Mouse (Mus musculus) forebrain, embryonic 12.5 days (tissue): Measurements from ENCODE around the gene Nprl3. TPM values are rescaled to one million over a fixed set of nuclear protein-coding genes. Genes with fewer than 3 reads are reported as not detected.

Experiments
- ATAC-seq: fragments of 200-750 bp; cut with Nextera tagmentation; 2 replicates; pipeline ENCODE4 v1.8.0; 2017; ENCODE audit warnings: moderate TSS enrichment; ENCODE audit not compliant: low FRiP score
- H3K27ac ChIP-seq: fragments of 300-500 bp; sonication (generic); 2 replicates; pipeline ENCODE4 v1.5.1; 2016; ENCODE audit warnings: mild to moderate bottlenecking
- H3K27me3 ChIP-seq: fragments of 300-500 bp; sonication (generic); 2 replicates; pipeline ENCODE4 v1.6.1; 2016; ENCODE audit warnings: mild to moderate bottlenecking
- H3K36me3 ChIP-seq: fragments of 300-500 bp; sonication (generic); replicated peaks from 2 replicates; pipeline ENCODE4 v1.6.1; 2016; ENCODE audit warnings: mild to moderate bottlenecking
- H3K4me1 ChIP-seq: fragments of 300-500 bp; sonication (generic); 2 replicates; pipeline ENCODE4 v1.6.1; 2016
- H3K4me2 ChIP-seq: fragments of 300-500 bp; sonication (generic); 2 replicates; pipeline ENCODE4 v1.6.1; 2016; ENCODE audit warnings: mild to moderate bottlenecking, moderate library complexity
- H3K4me3 ChIP-seq: fragments of 300-500 bp; sonication (generic); replicated peaks from 2 replicates; pipeline ENCODE4 v1.5.1; 2016; ENCODE audit warnings: mild to moderate bottlenecking
- H3K9ac ChIP-seq: fragments of 300-500 bp; sonication (generic); 2 replicates; pipeline ENCODE4 v1.6.1; 2016; ENCODE audit warnings: mild to moderate bottlenecking
- H3K9me3 ChIP-seq: fragments of 300-500 bp; sonication (generic); 2 replicates; pipeline ENCODE4 v1.6.1; 2016
- WGBS: fragments of 180-500 bp; shearing (Covaris S2); methylation state at CpG from one replicate; pipeline ENCODE4 v1.1.7; 2016; 5-methylcytosine and 5-hydroxymethylcytosine counted together
- polyA plus RNA-seq: library from polyadenylated mRNA; unstranded; fragments of >200 nt; fragmentation: Nextera tagmentation; extraction: Ambion mirVana; gene quantifications from 2 replicates; pipeline ENCODE4 v1.2.1, GENCODE M21; 2016

The Nprl3 gene
- polyA plus RNA-seq, 1 experiment from 2014 or later: 50.9 TPM

GRCm38 (mm10) chr11:32238093-32238860, 29.2 kb downstream of the Nprl3 start:
- Histone ChIP-seq H3K36me3 (peaks cover 63% of the 10 kb centered on the region), H3K27ac (no peak overlapping the region), H3K9me3 (no peaks in the 10 kb centered on the region), H3K27me3 (no peaks in the 10 kb centered on the region), H3K4me1 (peaks cover 7% of the 10 kb centered on the region; the same call in 1 of the 2 replicates), H3K9ac (no peak overlapping the region), H3K4me2 (no peak overlapping the region), H3K4me3 (no peak overlapping the region)
- ATAC-seq: peak; percentile 59; the same call in 1 of the 2 replicates
- WGBS: 71% methylated on average over 5 of the region's 5 CpGs

- peaks cover 7% of the 10 kb centered on the region; the same call in 1 of the 2 replicates for H3K4me1 ChIP-seq
- ATAC-seq: no peak
- H3K36me3 ChIP-seq: peaks cover 69% of the 10 kb centered on the region
- WGBS: 91% methylated on average over 3 of the region's 3 CpGs
- no peak overlapping the region for H3K4me2 ChIP-seq
- H3K9me3 ChIP-seq: no peaks in the 10 kb centered on the region
- no peak overlapping the region for H3K9ac ChIP-seq
- H3K27me3 ChIP-seq: no peaks in the 10 kb centered on the region
- H3K4me3 ChIP-seq: no peak overlapping the region
- no peak overlapping the region for H3K27ac ChIP-seq
Measured at GRCm38 (mm10) chr11:32237411-32237795, 30.1 kb downstream of the Nprl3 start.

- H3K36me3 ChIP-seq: peaks cover 70% of the 10 kb centered on the region
- H3K9me3 ChIP-seq: no peaks in the 10 kb centered on the region
- no peak overlapping the region for H3K4me2 ChIP-seq
- H3K27ac ChIP-seq: no peak overlapping the region
- H3K4me3 ChIP-seq: no peak overlapping the region
- H3K27me3 ChIP-seq: no peaks in the 10 kb centered on the region
- H3K9ac ChIP-seq: no peak overlapping the region
- H3K4me1 ChIP-seq: peaks cover 7% of the 10 kb centered on the region; the same call in 1 of the 2 replicates
- WGBS: 61% methylated on average over 9 of the region's 9 CpGs
- ATAC-seq: no peak
Measured at GRCm38 (mm10) chr11:32236712-32237410, 30.6 kb downstream of the Nprl3 start.

- Histone ChIP-seq H3K4me1 (peaks cover 7% of the 10 kb centered on the region; the same call in 1 of the 2 replicates), H3K9me3 (no peaks in the 10 kb centered on the region), H3K36me3 (peaks cover 70% of the 10 kb centered on the region), H3K27ac (0 out of 2 replicates have a peak overlapping the region, but pooled peaks have one; percentile 46), H3K9ac (no peak overlapping the region), H3K4me3 (no peak overlapping the region), H3K4me2 (no peak overlapping the region), H3K27me3 (no peaks in the 10 kb centered on the region)
- no peak for ATAC-seq
- 80% methylated on average over 2 of the region's 2 CpGs for WGBS
Measured at GRCm38 (mm10) chr11:32236132-32236531, 31.4 kb downstream of the Nprl3 start.

- no peak for ATAC-seq
- Histone ChIP-seq H3K4me2 (no peak overlapping the region), H3K27ac (0 out of 2 replicates have a peak overlapping the region, but pooled peaks have one; percentile 26), H3K36me3 (peaks cover 70% of the 10 kb centered on the region), H3K4me3 (no peak overlapping the region), H3K27me3 (no peaks in the 10 kb centered on the region), H3K9ac (no peak overlapping the region), H3K9me3 (no peaks in the 10 kb centered on the region), H3K4me1 (peaks cover 7% of the 10 kb centered on the region; the same call in 1 of the 2 replicates)
- 64% methylated on average over 3 of the region's 3 CpGs for WGBS
Measured at GRCm38 (mm10) chr11:32235646-32236045, 31.9 kb downstream of the Nprl3 start.

GRCm38 (mm10) chr11:32234816-32235485, 32.6 kb downstream of the Nprl3 start:
- peaks cover 7% of the 10 kb centered on the region; the same call in 1 of the 2 replicates for H3K4me1 ChIP-seq
- H3K36me3 ChIP-seq: peaks cover 68% of the 10 kb centered on the region
- no peak overlapping the region for H3K9ac ChIP-seq
- H3K9me3 ChIP-seq: no peaks in the 10 kb centered on the region
- WGBS: 88% methylated on average over 6 of the region's 6 CpGs
- no peak overlapping the region for H3K4me2 ChIP-seq
- H3K4me3 ChIP-seq: no peak overlapping the region
- no peak for ATAC-seq
- H3K27me3 ChIP-seq: no peaks in the 10 kb centered on the region
- H3K27ac ChIP-seq: no peak overlapping the region

- 92% methylated on average over 3 of the region's 3 CpGs for WGBS
- H3K27me3 ChIP-seq: no peaks in the 10 kb centered on the region
- H3K4me1 ChIP-seq: peaks cover 7% of the 10 kb centered on the region; the same call in 1 of the 2 replicates
- H3K4me2 ChIP-seq: no peak overlapping the region
- no peaks in the 10 kb centered on the region for H3K9me3 ChIP-seq
- no peak overlapping the region for H3K9ac ChIP-seq
- H3K36me3 ChIP-seq: peaks cover 67% of the 10 kb centered on the region
- no peak overlapping the region for H3K27ac ChIP-seq
- no peak overlapping the region for H3K4me3 ChIP-seq
- no peak for ATAC-seq
Measured at GRCm38 (mm10) chr11:32233895-32234294, 33.6 kb downstream of the Nprl3 start.

GRCm38 (mm10) chr11:32232848-32233247, 34.7 kb downstream of the Nprl3 start:
- H3K36me3 ChIP-seq: peaks cover 66% of the 10 kb centered on the region
- no peaks in the 10 kb centered on the region for H3K27me3 ChIP-seq
- H3K4me3 ChIP-seq: no peak overlapping the region
- no peak overlapping the region for H3K9ac ChIP-seq
- H3K9me3 ChIP-seq: no peaks in the 10 kb centered on the region
- no peak overlapping the region for H3K4me2 ChIP-seq
- peaks cover 7% of the 10 kb centered on the region; the same call in 1 of the 2 replicates for H3K4me1 ChIP-seq
- WGBS: 90% methylated on average over 10 of the region's 10 CpGs
- 0 out of 2 replicates have a peak overlapping the region, but pooled peaks have one; percentile 8 for H3K27ac ChIP-seq
- no peak for ATAC-seq

- ATAC-seq: no peak
- 89% methylated on average over 2 of the region's 2 CpGs for WGBS
- peaks cover 58% of the 10 kb centered on the region for H3K36me3 ChIP-seq
Measured at GRCm38 (mm10) chr11:32231125-32231524, 36.4 kb downstream of the Nprl3 start.

GRCm38 (mm10) chr11:32230220-32230619, 37.3 kb downstream of the Nprl3 start:
- Histone ChIP-seq H3K9me3 (no peaks in the 10 kb centered on the region), H3K27ac (no peak overlapping the region), H3K9ac (no peak overlapping the region), H3K4me3 (no peak overlapping the region), H3K36me3 (peaks cover 57% of the 10 kb centered on the region), H3K27me3 (0 out of 2 replicates have a peak, but pooled peaks cover 2% of the 10 kb centered on the region), H3K4me2 (no peak overlapping the region), H3K4me1 (peaks cover 12% of the 10 kb centered on the region)
- WGBS: 89% methylated on average over 4 of the region's 4 CpGs
- no peak for ATAC-seq

More at GRCm38 (mm10) chr11:32231125-32231524, 36.4 kb downstream of the Nprl3 start:
- Histone ChIP-seq H3K27ac (no peak overlapping the region), H3K4me3 (no peak overlapping the region), H3K27me3 (no peaks in the 10 kb centered on the region), H3K4me1 (peaks cover 15% of the 10 kb centered on the region), H3K9me3 (no peaks in the 10 kb centered on the region), H3K9ac (no peak overlapping the region), H3K4me2 (no peak overlapping the region)

GRCm38 (mm10) chr11:32228292-32228845, 39.1 kb downstream of the Nprl3 start:
- Histone ChIP-seq H3K27ac (no peak overlapping the region), H3K4me2 (no peak overlapping the region), H3K36me3 (peaks cover 41% of the 10 kb centered on the region), H3K9me3 (no peaks in the 10 kb centered on the region), H3K4me3 (no peak overlapping the region), H3K27me3 (peaks cover 20% of the 10 kb centered on the region), H3K9ac (no peak overlapping the region), H3K4me1 (peaks cover 12% of the 10 kb centered on the region)
- ATAC-seq: no peak
- 91% methylated on average over 3 of the region's 3 CpGs for WGBS

GRCm38 (mm10) chr11:32227555-32227954, 40.0 kb downstream of the Nprl3 start:
- H3K27ac ChIP-seq: no peak overlapping the region
- H3K4me3 ChIP-seq: no peak overlapping the region
- no peak for ATAC-seq
- H3K4me1 ChIP-seq: peaks cover 17% of the 10 kb centered on the region
- peaks cover 28% of the 10 kb centered on the region for H3K27me3 ChIP-seq
- 91% methylated on average over 9 of the region's 9 CpGs for WGBS
- H3K36me3 ChIP-seq: peaks cover 33% of the 10 kb centered on the region
- 0 out of 2 replicates have a peak overlapping the region, but pooled peaks have one; percentile 74 for H3K9ac ChIP-seq
- H3K4me2 ChIP-seq: no peak overlapping the region
- no peaks in the 10 kb centered on the region for H3K9me3 ChIP-seq
